Mouse (Mus musculus) olfactory bulb, adult 2 months (tissue): ENCODE results near the gene Zmym6.

ENCODE experiments used
- CTCF ChIP-seq: fragments of 200-500 bp; IDR thresholded peaks from 2 replicates; pipeline ENCODE4 v1.5.1; 2012; ENCODE audit warnings: low read depth, mild to moderate bottlenecking, low read length, moderate library complexity; ENCODE audit not compliant: insufficient read depth
- POLR2A ChIP-seq: fragments of 200-500 bp; IDR thresholded peaks from 2 replicates; pipeline ENCODE4 v1.6.1; 2012; ENCODE audit warnings: mild to moderate bottlenecking, low read depth, low read length, moderate library complexity; ENCODE audit not compliant: insufficient read depth

DNA sequence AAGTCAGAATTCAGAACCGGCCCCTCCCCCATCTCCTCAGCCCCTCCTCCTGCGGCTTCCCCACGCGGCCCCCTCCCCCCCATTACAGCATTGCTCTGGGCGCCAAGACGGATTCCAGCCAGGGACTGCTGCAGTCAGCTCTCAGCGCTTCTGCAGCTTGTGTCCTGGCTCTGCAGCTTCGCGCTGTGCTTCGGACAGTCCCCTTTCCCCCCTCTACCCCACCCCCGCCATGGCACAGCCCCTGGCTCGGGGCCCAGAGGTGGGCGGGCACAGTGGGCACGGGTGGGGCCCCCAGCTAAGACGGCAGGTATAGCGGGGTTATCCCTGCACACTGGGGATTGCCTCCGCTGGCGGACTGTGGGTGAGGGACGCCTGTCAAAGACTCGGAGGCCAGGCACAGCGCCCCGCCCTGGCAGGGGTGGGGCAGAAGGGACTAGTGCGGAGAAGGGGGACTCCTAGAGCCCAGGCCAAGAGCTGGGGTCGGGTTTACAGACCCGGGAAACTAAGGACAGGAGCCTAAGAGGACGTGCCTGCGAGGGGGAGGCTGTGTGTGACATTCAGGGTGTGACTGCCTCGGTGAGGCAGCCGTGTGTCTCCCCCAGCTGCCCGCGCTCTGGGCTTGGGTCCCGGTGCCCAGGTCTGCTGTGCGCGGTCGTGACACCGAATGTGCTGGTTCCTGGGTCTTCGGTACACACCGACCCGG lies 91.2 kb downstream of the Zmym6 start:
- TF ChIP-seq POLR2A (0 out of 2 replicates have a peak, but pooled peaks have one; percentile 11), CTCF (no peak)
